Mouse (Mus musculus) E14TG2a.4 (cell line): ENCODE data around the gene Mon2.

Source experiments
- CTCF ChIP-seq: conservative IDR thresholded peaks from 2 replicates; pipeline ENCODE4 v1.5.1; 2014; ENCODE audit warnings: low read length
- POU5F1 ChIP-seq: IDR thresholded peaks from 2 replicates; pipeline ENCODE4 v1.6.1; 2014; ENCODE audit warnings: low read length, borderline replicate concordance

DNA sequence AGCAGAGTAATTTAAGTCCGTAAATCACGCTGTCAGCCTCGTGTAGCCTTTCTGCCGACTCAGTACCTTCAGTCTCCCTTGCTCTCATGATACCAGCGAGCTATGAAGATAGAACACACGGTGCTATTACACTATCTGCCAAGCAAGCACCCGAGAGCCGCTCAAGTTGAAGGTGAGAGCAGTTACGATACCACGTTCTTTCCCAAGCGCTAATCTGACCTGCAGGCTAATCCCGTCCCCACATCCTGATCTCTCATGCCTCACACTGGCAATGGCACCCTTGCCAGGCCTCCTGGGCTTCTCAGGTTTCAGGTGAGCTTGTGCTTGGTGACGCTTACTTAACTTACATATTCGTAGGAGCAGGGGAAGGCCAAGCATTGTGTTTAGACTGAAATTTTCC is 40.6 kb upstream of the Mon2 start:
- TF ChIP-seq CTCF (no peak), POU5F1 (no peak)
